Mouse (Mus musculus) erythroblast, embryonic 14.5 days (primary cell): ENCODE data around the gene Zfp281. TPM values are rescaled to one million over a fixed set of nuclear protein-coding genes. Genes with fewer than 3 reads are reported as not detected.
A peak's percentile ranks its signal among the peaks of the same experiment; 100 is the strongest.

ENCODE experiments used
- H3K27me3 ChIP-seq: 2 replicates; pipeline ENCODE4 v1.6.1; 2012; ENCODE audit warnings: inconsistent platforms; ENCODE audit not compliant: control insufficient read depth
- H3K36me3 ChIP-seq: 2 replicates; pipeline ENCODE4 v1.6.1; 2012; ENCODE audit warnings: mild to moderate bottlenecking, inconsistent platforms; ENCODE audit not compliant: control insufficient read depth
- H3K4me1 ChIP-seq: 2 replicates; pipeline ENCODE4 v1.6.1; 2012; ENCODE audit warnings: inconsistent platforms; ENCODE audit not compliant: control insufficient read depth
- H3K4me3 ChIP-seq: replicated peaks from 2 replicates; pipeline ENCODE3; 2012; ENCODE audit warnings: moderate library complexity, mild to moderate bottlenecking, inconsistent platforms
- H3K9me3 ChIP-seq: 2 replicates; pipeline ENCODE4 v1.6.1; 2012; ENCODE audit warnings: low read length, inconsistent platforms, mixed read lengths; ENCODE audit not compliant: control insufficient read depth
- GATA1 ChIP-seq: IDR thresholded peaks from 2 replicates; pipeline ENCODE4 v1.6.1; 2012; ENCODE audit warnings: low read length, inconsistent platforms, mixed read lengths
- TAL1 ChIP-seq: IDR thresholded peaks from 3 replicates; pipeline ENCODE4 v1.6.1; 2012; ENCODE audit warnings: low read length, inconsistent platforms, mixed read lengths
- polyA plus RNA-seq: library from polyadenylated mRNA; stranded (reverse); fragments of >175 nt; gene quantifications from 2 replicates; pipeline ENCODE4 v1.2.3, GENCODE M21; 2012

Gene Zfp281
- polyA plus RNA-seq, 1 experiment = 0.12 TPM

DNA sequence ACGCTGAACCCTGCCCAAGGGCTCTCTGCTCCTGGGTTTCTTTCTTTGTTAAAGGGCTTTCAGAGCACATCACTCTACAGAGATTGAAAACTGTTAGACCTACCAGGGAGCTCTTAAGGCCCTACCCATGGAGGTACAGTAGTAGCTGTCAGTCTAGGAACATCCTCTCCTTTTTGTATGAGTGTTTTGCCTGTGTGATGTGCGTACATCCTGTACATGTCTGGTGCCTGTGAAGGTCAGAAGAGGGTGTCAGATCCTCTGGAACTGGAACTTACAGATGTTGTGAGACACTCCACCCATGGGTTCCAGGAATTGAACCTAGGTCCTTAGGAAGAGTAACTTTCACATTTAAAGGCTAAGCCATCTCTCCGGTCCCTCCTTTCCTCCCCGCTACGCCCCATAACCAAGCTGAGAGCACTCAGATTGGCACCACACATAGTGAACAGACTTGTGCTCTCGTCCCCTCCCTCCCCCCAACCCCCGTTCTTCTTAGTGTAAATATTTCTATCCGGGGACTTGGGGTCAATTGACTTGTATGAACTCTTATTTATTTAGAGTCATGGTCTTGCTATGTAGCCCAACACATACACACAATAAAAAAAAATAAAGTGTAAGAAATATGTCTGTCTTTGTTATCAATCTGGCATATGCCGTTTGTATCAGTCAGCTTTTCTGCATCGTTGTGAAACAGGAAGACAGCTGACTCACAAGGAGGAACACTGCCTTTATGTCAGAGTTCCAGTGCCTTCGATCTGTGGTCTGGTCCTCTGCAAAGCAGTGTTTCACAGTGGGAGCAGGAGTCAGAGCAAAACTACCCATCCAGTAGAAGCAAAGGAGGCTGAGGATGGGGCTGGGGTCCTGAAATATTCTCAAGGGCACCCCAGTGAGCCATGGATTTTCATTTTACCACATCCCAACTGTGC lies 16.1 kb upstream of the Zfp281 start:
- no peak for TF ChIP-seq TAL1

DNA sequence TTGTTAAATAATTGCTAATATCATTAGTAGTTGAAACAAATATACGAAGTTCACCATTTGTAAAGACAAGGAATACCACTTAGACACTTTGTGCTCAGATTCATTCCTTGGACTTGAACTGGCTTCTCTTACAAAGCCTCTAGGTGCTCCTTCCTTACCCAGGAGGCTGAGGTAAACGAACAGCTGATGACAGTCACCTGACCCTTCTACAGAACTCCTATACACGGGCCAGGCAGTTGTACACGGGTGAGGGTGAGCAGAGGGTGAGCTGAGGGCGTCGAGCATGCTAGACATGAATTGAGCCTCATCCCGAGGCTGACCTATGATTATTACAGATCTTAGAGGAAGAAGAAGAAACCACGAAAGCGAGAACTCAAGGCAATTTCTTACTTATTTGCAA lies 12.9 kb upstream of the Zfp281 start:
- Histone ChIP-seq H3K9me3 (no peaks in the 10 kb centered on the region), H3K4me3 (no peak overlapping the region), H3K4me1 (no peaks in the 10 kb centered on the region), H3K27me3 (no peaks in the 10 kb centered on the region), H3K36me3 (no peaks in the 10 kb centered on the region)
- no peak for TF ChIP-seq GATA1
- TF ChIP-seq TAL1 = no peak

More for the DNA sequence above, 16.1 kb upstream of the Zfp281 start:
- H3K36me3 ChIP-seq = no peaks in the 10 kb centered on the region
- H3K9me3 ChIP-seq = no peaks in the 10 kb centered on the region
- no peak overlapping the region for H3K4me3 ChIP-seq
- no peaks in the 10 kb centered on the region for H3K27me3 ChIP-seq
- no peaks in the 10 kb centered on the region for H3K4me1 ChIP-seq

DNA sequence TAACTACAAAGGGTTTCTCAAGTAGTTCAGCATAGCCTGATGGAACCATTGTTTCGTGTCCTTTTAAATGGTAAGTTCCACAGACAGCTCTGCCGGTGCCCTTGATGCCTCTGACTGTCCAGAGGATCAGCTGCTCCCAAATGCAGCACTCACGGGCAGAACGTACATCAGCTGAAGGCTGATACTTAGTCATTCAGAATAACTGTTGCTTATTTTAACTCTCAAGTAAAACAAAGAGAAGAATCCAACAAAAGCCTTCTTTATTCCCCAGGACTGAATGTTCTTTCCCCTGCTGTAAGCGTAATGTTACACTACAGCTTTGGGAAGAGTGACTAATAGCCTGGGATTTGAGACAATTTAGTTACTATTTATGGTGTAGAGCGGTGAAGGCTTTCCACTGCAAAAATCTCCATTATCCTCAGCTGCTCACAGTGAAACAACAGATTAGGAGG lies 11.4 kb upstream of the Zfp281 start:
- Histone ChIP-seq H3K4me1 (no peaks in the 10 kb centered on the region), H3K4me3 (no peak overlapping the region), H3K27me3 (no peaks in the 10 kb centered on the region), H3K36me3 (no peaks in the 10 kb centered on the region), H3K9me3 (no peaks in the 10 kb centered on the region)
- TF ChIP-seq GATA1 (no peak), TAL1 (no peak)

DNA sequence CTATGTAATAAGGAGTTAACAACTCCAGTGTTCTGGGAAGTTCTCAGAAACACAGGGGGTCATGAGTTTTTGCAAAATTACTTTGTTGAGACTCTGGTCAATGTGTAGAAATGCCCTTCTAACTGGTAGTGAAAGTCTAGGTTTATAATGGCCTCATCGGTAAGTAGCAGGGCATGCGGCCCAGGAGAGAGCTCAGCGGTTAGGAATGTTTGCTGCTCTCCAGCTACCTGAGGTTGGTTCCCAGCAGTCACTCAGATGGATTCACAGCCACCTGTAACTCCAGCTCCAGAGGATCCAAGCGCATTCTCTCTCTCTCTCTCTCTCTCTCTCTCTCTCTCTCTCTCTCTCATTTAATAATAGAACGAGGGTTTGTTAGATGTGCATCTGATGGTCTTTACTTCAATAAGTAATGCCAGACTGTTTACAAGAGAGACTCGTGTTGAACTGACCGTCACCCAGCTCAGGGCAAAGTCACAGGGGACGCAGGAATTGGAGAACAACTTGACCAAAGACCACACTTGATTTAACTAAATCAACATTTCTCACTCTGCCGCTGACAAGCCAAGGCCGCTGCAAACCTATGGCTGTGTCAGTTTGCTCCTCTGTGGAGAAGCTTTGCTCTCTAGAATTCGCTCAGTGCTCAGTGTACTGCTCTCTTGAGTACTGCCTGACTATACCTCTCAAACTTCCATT lies 9.8 kb upstream of the Zfp281 start:
- TF ChIP-seq GATA1 = no peak
- TF ChIP-seq TAL1 = no peak
- Histone ChIP-seq H3K4me1 (no peaks in the 10 kb centered on the region), H3K4me3 (no peak overlapping the region), H3K36me3 (no peaks in the 10 kb centered on the region), H3K9me3 (no peaks in the 10 kb centered on the region), H3K27me3 (no peaks in the 10 kb centered on the region)

DNA sequence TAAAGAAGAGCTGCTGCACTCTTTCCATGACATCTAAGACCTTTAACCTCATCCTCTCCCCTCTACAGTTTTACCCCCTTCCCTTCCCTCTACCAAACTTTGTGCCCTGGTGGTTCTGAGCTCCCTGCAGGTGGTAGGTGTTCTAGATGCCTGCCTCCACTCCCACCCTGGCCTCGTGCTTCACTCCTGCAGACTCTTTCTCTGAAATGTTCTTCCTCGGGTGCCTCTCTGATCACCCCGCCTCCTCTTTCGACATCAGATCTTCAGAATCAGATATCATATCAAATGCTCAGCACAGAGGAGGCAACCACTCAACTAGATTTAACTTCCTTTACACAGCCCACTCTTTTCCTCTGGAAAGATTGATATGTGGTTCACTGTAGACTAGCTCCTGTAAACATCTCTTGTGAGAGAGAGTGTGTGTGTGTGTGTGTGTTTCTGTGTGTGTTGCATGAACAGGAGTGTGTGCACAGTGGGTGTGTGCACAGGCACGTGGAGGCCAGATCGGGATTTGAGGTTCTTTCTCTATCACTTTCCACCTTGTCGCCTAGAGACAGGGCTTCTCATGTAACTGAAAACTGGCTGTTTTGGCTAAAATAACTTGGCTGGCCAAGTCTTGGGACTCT lies 7.4 kb upstream of the Zfp281 start:
- H3K4me3 ChIP-seq = no peak overlapping the region
- H3K4me1 ChIP-seq = no peaks in the 10 kb centered on the region
- no peaks in the 10 kb centered on the region for H3K27me3 ChIP-seq
- no peaks in the 10 kb centered on the region for H3K9me3 ChIP-seq
- TF ChIP-seq TAL1 = no peak
- no peak for TF ChIP-seq GATA1
- no peaks in the 10 kb centered on the region for H3K36me3 ChIP-seq

DNA sequence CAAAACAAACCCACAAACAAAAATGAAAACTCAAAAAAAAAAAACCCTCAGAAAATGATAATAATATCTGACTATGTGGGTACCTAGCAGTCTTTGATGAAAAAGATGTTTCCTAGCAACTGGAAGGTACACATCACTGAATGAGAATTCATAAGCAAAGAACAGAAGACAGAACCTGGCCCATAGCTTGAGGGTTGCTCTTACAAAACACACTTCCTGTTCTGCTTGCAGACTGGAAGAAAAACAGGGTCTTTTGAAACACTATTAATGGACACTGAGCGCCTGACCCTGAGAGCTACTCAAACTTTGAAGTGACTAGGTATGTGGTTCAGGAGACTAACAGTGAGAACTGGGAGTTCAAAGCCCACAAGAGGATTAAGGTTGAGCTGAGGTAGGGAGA lies 6.1 kb upstream of the Zfp281 start:
- no peak for TF ChIP-seq TAL1
- TF ChIP-seq GATA1 = no peak
- no peaks in the 10 kb centered on the region for H3K27me3 ChIP-seq
- H3K4me3 ChIP-seq = no peak overlapping the region
- no peaks in the 10 kb centered on the region for H3K4me1 ChIP-seq
- no peaks in the 10 kb centered on the region for H3K36me3 ChIP-seq
- no peaks in the 10 kb centered on the region for H3K9me3 ChIP-seq

DNA sequence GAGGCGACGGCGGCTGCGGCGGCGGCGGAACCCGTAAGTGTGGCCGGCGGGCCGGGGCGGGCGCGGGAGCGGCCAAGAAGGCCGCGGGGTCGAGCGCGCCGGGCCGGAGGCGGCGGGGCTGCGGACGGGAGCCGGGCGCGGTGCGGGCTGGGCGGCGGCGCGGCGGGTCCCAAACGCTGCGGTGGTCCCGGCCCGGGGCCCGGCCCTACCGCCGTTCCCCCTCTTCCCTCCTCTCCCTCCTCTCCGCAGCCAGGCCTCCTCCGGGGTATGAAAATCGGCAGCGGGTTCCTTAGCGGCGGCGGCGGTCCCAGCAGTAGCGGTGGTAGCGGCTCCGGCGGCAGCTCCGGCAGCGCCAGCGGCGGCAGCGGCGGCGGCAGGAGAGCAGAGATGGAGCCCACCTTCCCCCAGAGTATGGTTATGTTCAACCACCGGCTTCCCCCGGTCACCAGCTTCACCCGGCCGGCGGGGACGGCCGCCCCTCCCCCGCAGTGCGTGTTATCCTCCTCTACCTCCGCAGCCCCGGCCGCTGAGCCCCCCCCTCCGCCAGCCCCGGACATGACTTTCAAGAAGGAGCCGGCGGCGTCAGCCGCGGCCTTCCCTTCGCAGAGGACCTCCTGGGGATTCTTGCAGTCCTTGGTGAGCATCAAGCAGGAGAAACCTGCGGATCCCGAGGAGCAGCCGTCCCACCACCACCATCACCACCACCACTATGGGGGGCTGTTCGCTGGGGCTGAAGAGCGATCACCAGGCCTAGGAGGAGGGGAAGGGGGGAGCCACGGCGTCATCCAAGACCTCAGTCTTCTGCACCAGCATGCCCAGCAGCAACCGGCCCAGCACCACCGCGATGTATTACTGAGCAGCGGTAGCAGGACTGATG lies 556 bp downstream of the Zfp281 start:
- Histone ChIP-seq H3K4me1 (peaks cover 36% of the 10 kb centered on the region), H3K9me3 (no peaks in the 10 kb centered on the region), H3K36me3 (peaks cover 26% of the 10 kb centered on the region), H3K4me3 (peak overlapping the region; percentile 88), H3K27me3 (no peaks in the 10 kb centered on the region)
- TF ChIP-seq GATA1 = no peak
- no peak for TF ChIP-seq TAL1

DNA sequence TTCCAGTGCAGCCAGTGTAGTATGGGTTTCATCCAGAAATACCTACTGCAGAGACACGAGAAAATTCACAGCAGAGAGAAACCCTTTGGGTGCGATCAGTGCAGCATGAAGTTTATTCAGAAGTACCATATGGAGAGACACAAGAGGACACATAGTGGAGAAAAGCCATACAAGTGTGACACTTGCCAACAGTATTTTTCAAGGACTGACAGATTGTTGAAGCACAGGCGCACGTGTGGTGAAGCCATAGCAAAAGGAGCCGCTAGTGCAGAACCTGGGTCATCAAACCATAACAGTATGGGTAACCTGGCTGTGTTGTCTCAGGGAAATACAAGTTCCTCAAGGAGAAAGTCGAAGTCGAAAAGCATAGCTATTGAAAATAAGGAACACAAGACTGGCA lies 1.4 kb downstream of the Zfp281 start:
- peak overlapping the region; percentile 88 for H3K4me3 ChIP-seq
- no peaks in the 10 kb centered on the region for H3K27me3 ChIP-seq
- no peaks in the 10 kb centered on the region for H3K9me3 ChIP-seq
- TF ChIP-seq GATA1 (no peak), TAL1 (no peak)
- peaks cover 26% of the 10 kb centered on the region for H3K36me3 ChIP-seq
- H3K4me1 ChIP-seq = peaks cover 36% of the 10 kb centered on the region
